Mouse (Mus musculus) liver, adult 2 months (tissue): ENCODE measurements around the gene Dus3l.
A peak's percentile ranks its signal among the peaks of the same experiment; 100 is the strongest.

Experiments
- CTCF ChIP-seq: fragments of 200-500 bp; IDR thresholded peaks from 2 replicates; pipeline ENCODE4 v1.5.1; 2011; ENCODE audit warnings: low read depth, low read length, control low read depth
- POLR2A ChIP-seq: fragments of 200-500 bp; IDR thresholded peaks from 2 replicates; pipeline ENCODE4 v1.6.1; 2011; ENCODE audit warnings: low read length, control low read depth; ENCODE audit not compliant: insufficient read depth; ENCODE audit errors: extremely low read depth

GRCm38 (mm10) chr17:56808518-56808917, 44.0 kb downstream of the Dus3l start:
- TF ChIP-seq CTCF (peak; percentile 100), POLR2A (no peak)
